ENCODE assay signal across 10 mouse cellular contexts in the genomic region with DNA sequence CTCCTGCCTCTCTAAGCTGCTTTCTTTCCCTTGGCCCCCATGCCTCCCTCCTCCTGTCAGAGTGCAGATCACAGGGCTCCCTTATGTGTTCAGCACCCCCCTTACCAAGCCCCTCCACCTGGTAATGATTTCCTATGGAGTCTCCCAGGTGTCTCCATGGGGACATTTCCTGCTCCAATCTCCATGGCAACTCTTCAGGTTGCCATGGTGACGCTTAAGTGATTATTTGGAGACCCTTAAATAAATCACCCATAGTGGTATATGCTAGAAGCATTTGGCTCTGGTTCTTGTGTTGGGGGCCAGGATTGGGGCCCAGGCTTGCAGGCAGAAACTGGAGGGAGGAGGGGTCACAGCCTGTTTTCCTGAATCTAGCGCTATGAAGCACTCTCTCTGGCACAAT. TPM values are rescaled to one million over a fixed set of nuclear protein-coding genes. Genes with fewer than 3 reads are reported as not detected.
DNase-seq lines count a peak whose midpoint lies in the region; ATAC-seq and TF ChIP-seq lines count a peak whose summit lies in the region.
"Had no signal": no experiment of that assay in that cellular context is flagged by ENCODE, and none has a peak within 500 bp of the region (broad histone marks: within the 10 kb centered on the region; RNA-seq: fewer than 3 reads in every experiment).

No protein-coding gene starts in this region.

- DNase-seq in lung, postnatal 10 days: no peak
- peak; percentile 90 for DNase-seq in forebrain, postnatal 0 days
- peak; percentile 18 for DNase-seq in right cerebral cortex, postnatal 25 days
- no peak for DNase-seq in ovary, adult 18-20 months (ENCODE audit: low spot score)
- no peak for DNase-seq in lung, postnatal 25 days (ENCODE audit: low spot score)
- no peak for DNase-seq in cerebellum, postnatal 25 days
- DNase-seq: thymus, postnatal 36 days had no signal

- H3K9ac ChIP-seq in lung, embryonic 16.5 days (ENCODE audit: low read length): no peak overlapping the region
- H3K9ac ChIP-seq in forebrain, postnatal 0 days: no peak overlapping the region
- H3K9ac ChIP-seq in limb, embryonic 12.5 days (replicated peaks): no peak overlapping the region

- TF ChIP-seq CTCF in forebrain, postnatal 0 days (IDR thresholded peaks at IDR 0.05; ENCODE audit: low read depth): no peak

- WGBS in lung, embryonic 16.5 days: 32% methylated on average over 2 of the region's 2 CpGs
- 30% methylated on average over 2 of the region's 2 CpGs for WGBS in forebrain, postnatal 0 days
- 23% methylated on average over 2 of the region's 2 CpGs for WGBS in limb, embryonic 12.5 days

- H3K9me3 ChIP-seq in lung, embryonic 16.5 days (ENCODE audit: control insufficient read depth, low read length): no peaks in the 10 kb centered on the region
- no peaks in the 10 kb centered on the region for H3K9me3 ChIP-seq in forebrain, postnatal 0 days (ENCODE audit: low read length)
- no peaks in the 10 kb centered on the region for H3K9me3 ChIP-seq in limb, embryonic 12.5 days

- no peak overlapping the region for H3K4me2 ChIP-seq in lung, embryonic 16.5 days (ENCODE audit: low read depth, low read length)
- peak overlapping the region; percentile 15; the same call in 1 of the 2 replicates for H3K4me2 ChIP-seq in forebrain, postnatal 0 days (ENCODE audit: low read depth)
- H3K4me2 ChIP-seq in limb, embryonic 12.5 days: peak overlapping the region; percentile 38

- H3K4me1 ChIP-seq in lung, embryonic 16.5 days (replicated peaks; ENCODE audit: control insufficient read depth, insufficient read depth, low read length): peaks cover 4% of the 10 kb centered on the region
- peaks cover 19% of the 10 kb centered on the region for H3K4me1 ChIP-seq in forebrain, postnatal 0 days (ENCODE audit: insufficient read depth)
- peaks cover 49% of the 10 kb centered on the region for H3K4me1 ChIP-seq in limb, embryonic 12.5 days (replicated peaks)

- no peaks in the 10 kb centered on the region for H3K27me3 ChIP-seq in lung, embryonic 16.5 days (ENCODE audit: control insufficient read depth, insufficient read depth, low read depth, low read length)
- H3K27me3 ChIP-seq in forebrain, postnatal 0 days (ENCODE audit: insufficient read depth, low read length): no peaks in the 10 kb centered on the region
- H3K27me3 ChIP-seq in limb, embryonic 12.5 days: no peaks in the 10 kb centered on the region

- no peaks in the 10 kb centered on the region for H3K36me3 ChIP-seq in lung, embryonic 16.5 days (ENCODE audit: control insufficient read depth, insufficient read depth, low read length)
- H3K36me3 ChIP-seq in forebrain, postnatal 0 days (ENCODE audit: insufficient read depth): no peaks in the 10 kb centered on the region
- no peaks in the 10 kb centered on the region for H3K36me3 ChIP-seq in limb, embryonic 12.5 days

- peak; percentile 35; the same call in 1 of the 2 replicates for ATAC-seq in lung, embryonic 16.5 days (ENCODE audit: low read depth)
- ATAC-seq in forebrain, postnatal 0 days: peak; percentile 94
- ATAC-seq in limb, embryonic 12.5 days (ENCODE audit: insufficient number of reproducible peaks, insufficient read depth, low FRiP score, low TSS enrichment, low read depth): peak; percentile 95

- H3K27ac ChIP-seq in lung, embryonic 16.5 days (ENCODE audit: low read length): no peak overlapping the region
- peak overlapping the region; percentile 78 for H3K27ac ChIP-seq in forebrain, postnatal 0 days (ENCODE audit: low read depth, low read length)
- peak overlapping the region; percentile 96 for H3K27ac ChIP-seq in limb, embryonic 12.5 days

- H3K4me3 ChIP-seq in lung, embryonic 16.5 days (ENCODE audit: low read length): no peak overlapping the region
- no peak overlapping the region for H3K4me3 ChIP-seq in forebrain, postnatal 0 days (ENCODE audit: low read depth, low read length)
- H3K4me3 ChIP-seq in limb, embryonic 12.5 days (replicated peaks): no peak overlapping the region

RNA-seq across cellular contexts. Expression of a gene that starts 17.2 kb away (rescaled TPM):
- polyA plus RNA-seq in lung, embryonic 16.5 days (2015; fragmentation: Nextera tagmentation; extraction: Ambion mirVana): 9.9 and 11.8 TPM in 2 replicates
- 45.6 and 70.6 TPM in 2 replicates for total RNA-seq in forebrain, postnatal 0 days (2014; rRNA removed)
- polyA plus RNA-seq in forebrain, postnatal 0 days (2015; fragmentation: Nextera tagmentation; extraction: Ambion mirVana): 9.5 and 14.1 TPM in 2 replicates
- 31.2 and 34.8 TPM in 2 replicates for polyA plus RNA-seq in limb, embryonic 12.5 days (2016; fragmentation: Nextera tagmentation; extraction: Ambion mirVana)

RNA-seq across cellular contexts. Expression of a gene that starts 30.1 kb away (rescaled TPM):
- not detected in 2 replicates for polyA plus RNA-seq in lung, embryonic 16.5 days (2015; fragmentation: Nextera tagmentation; extraction: Ambion mirVana)
- total RNA-seq in forebrain, postnatal 0 days (2014; rRNA removed): 0.38 TPM in 1 of 2 replicates, not detected in the other
- polyA plus RNA-seq in forebrain, postnatal 0 days (2015; fragmentation: Nextera tagmentation; extraction: Ambion mirVana): 0.19 TPM in 1 of 2 replicates, not detected in the other
- not detected in 2 replicates for polyA plus RNA-seq in limb, embryonic 12.5 days (2016; fragmentation: Nextera tagmentation; extraction: Ambion mirVana)
- total RNA-seq: left cerebral cortex, postnatal 10 days had no signal

Comparison
In these comparisons a context has a peak if more than half of its experiments do, and no peak if none do; other contexts are left out.
1. ATAC-seq: peak in every context shown above with its lines; median percentile 95 in limb, embryonic 12.5 days; 94 in forebrain, postnatal 0 days; 35 in lung, embryonic 16.5 days.
2. DNase-seq: peak in forebrain, postnatal 0 days (single experiment) and right cerebral cortex, postnatal 25 days (single experiment); none in lung, postnatal 10 days (single experiment), ovary, adult 18-20 months (single experiment), lung, postnatal 25 days (single experiment) and cerebellum, postnatal 25 days (0 of 2).